Mouse (Mus musculus): ENCODE results near the gene Mtif3.

Gene Mtif3

DNA sequence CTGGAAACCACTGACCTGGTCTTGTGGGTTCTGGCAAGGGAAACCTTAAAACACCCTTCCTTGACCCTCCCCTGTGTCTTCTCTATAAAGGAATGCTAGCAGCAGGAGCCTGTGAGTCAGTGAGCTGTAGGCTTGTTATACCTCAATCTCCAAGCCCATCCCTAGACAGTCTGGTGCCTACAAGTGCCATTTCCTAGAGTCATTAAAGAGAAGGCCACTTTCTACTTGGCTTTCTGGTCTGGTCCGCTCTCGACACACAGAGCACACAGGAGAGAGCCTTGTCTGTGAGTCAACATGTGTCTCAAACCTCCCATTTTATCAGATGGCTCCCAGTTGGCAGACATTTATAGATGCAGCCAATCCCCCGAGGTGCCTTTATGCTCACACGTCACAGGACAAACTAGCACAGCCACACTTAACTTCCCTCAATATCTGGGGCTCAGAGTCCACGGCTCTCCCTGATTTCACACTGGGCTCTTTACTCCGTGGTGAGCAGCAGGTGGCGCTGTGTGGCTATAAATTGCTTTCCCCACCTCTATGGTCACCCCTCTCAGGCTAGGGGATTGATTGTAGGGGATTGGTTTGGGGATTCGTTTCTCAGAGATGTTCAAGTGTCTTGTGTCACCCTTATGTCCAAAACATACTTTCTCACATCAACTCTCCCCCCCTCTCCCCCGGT, 49.4 kb downstream of the Mtif3 start:
- DNase-seq (ENCODE audit: low spot score): no peak

DNA sequence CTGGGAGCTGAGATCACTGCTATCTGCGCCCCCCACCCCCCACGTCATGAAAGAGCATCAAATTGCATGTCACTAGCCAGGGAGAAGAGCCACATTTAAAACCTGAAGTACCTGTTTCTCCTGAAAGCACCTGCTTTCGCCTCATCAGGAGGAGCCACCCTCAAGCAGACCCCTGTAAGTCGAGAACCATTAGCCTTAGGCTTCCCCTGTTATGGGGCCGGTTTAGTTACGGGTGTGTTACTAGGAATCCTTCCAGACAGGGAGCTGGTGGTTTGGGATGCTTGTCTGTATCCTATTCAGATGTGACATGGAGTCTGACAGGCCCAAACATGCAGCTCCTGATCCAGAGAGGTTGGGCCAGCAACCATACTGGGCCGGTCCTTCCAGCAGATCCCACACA, 50.2 kb downstream of the Mtif3 start:
- no peak for DNase-seq (ENCODE audit: low spot score)

- DNase-seq (ENCODE audit: low spot score): no peak
These were observed 51.4 kb downstream of the Mtif3 start for GRCm38 (mm10) chr5:146912206-146912605.

DNA sequence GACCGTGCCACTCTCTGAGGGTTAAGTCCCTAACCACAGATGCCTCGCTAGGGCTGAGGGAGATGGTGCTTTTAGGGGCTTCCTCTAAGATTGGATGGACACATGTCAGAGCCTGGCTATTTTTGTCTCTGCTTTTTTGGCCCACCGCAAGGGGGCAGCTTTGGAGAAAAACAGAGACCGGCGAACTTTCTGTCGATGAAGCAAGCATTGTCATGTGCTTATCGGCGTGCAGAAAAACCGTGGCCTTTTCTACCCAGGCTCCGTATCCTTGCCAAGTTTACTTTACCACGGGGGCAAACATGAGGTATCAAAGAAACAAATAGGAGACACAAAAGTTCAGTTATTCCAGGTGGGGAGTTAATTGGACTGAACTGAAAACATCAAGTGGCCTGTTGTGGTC, 55.0 kb downstream of the Mtif3 start:
- no peak for DNase-seq (ENCODE audit: low spot score)

DNA sequence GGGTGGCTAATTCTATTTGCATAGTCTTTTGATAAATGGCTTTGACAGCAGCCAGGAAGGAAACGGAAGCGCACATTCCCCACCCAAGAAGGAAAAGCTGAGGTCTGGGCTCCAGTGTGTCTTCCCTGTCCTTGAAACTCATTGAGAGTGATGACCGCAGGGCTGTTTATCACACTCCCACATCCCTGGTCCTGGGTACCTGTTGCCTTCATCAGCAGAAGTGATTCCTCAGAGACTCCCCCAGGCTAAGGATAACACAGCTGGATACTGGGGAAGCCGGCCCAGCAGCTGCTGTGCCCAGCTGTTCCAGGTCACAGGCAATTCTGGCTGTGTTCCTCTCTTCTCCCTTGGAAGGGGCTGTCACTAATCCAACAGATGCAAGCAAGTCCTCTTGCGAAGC, 56.1 kb downstream of the Mtif3 start:
- DNase-seq (ENCODE audit: low spot score): no peak

DNA sequence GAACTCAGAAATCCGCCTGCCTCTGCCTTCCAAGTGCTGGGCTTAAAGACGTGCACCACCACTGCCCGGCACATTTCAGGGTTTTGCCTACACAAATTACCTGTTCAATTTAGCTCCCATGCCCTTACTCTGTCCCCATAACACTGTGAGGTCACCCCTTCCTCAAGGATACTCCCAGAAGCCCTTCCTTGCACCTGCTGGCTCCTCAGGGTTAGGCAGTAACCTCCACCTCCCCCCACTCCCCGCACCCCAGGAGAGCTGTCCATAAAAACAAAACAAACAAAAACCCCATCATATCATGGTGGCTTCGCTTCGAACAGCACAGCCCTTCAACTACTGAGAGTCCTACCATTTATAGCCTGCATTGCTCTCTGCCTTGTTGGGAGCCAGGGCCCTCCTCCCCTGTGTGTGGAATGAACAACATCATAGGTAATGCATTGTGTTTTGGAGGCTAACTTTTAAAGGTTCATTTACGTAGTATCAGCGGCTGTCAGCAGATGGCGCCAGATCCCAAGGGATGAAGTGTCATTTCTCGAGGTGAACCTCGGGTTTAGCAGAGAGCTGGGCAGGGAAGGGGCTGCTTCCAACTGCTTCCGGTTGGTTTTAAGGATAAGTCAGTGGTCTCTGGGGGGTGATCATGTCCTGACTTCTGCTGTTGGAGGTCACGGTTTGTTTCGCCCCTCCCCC, 58.0 kb downstream of the Mtif3 start:
- peak; percentile 53 for DNase-seq (ENCODE audit: low spot score)

DNA sequence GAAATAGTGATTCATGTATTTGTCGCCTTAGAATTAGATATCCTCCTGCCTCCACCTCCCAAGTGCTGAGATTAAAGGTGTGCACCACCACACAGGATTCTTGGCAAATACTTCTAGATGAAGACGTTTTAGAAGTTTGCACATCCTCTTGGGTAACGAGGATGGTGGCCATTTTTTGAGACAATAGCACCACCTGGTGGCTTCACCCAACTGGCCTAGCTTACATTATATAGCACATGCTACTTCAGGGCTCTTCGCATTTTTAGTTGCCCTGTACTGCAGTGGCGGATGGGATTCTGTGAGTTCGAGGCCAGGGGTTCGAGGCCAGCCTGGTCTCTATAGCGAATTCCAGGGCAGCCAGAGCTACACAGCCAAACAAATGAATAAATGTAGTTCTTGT, 59.2 kb downstream of the Mtif3 start:
- peak; percentile 27 for DNase-seq (ENCODE audit: low spot score)
